Comparison of ENCODE assay signal across 8 mouse cellular contexts in genomic region chr4:62619232-62619964, GRCm38 (mm10). TPM values are rescaled to one million over a fixed set of nuclear protein-coding genes. Genes with fewer than 3 reads are reported as not detected.
A peak's percentile ranks its signal among the peaks of the same experiment; 100 is the strongest.
DNase-seq lines count a peak whose midpoint lies in the region; ATAC-seq lines count a peak whose summit lies in the region.

No protein-coding gene starts in this region.

- H3K4me1 ChIP-seq in brown adipose tissue, adult 24 weeks (ENCODE audit: control insufficient read depth, insufficient read depth, insufficient read length, low read length) = peaks cover 25% of the 10 kb centered on the region
- peaks cover 36% of the 10 kb centered on the region for H3K4me1 ChIP-seq in heart, embryonic 15.5 days (replicated peaks)
- peaks cover 32% of the 10 kb centered on the region for H3K4me1 ChIP-seq in kidney, embryonic 16.5 days (ENCODE audit: insufficient read depth, low read length)

- DNase-seq in adrenal gland, adult (ENCODE audit: inconsistent age in 2 of 2, low spot score in 1 of 2) = peak; percentile 71 to 82
- DNase-seq in adrenal gland, postnatal 4 days (ENCODE audit: low spot score in 2 of 2) = no peak
- peak; percentile 87 for DNase-seq in lung, postnatal 10 days
- DNase-seq in thymus, postnatal 25 days = peak; percentile 41
- DNase-seq in adipocyte (ENCODE audit: low spot score) = no peak

- WGBS in heart, embryonic 15.5 days = 29% methylated on average over 16 of the region's 16 CpGs
- WGBS in kidney, embryonic 16.5 days = 41% methylated on average over 16 of the region's 16 CpGs

- no peaks in the 10 kb centered on the region for H3K36me3 ChIP-seq in heart, embryonic 15.5 days
- no peaks in the 10 kb centered on the region for H3K36me3 ChIP-seq in kidney, embryonic 16.5 days (ENCODE audit: insufficient read depth, low read length)

- H3K27me3 ChIP-seq in heart, embryonic 15.5 days = peaks cover 37% of the 10 kb centered on the region
- H3K27me3 ChIP-seq in kidney, embryonic 16.5 days (ENCODE audit: insufficient read depth, low read length) = no peaks in the 10 kb centered on the region

- peak overlapping the region; percentile 8 for H3K4me2 ChIP-seq in heart, embryonic 15.5 days
- no peak overlapping the region for H3K4me2 ChIP-seq in kidney, embryonic 16.5 days (replicated peaks; ENCODE audit: low read depth, low read length)

- peak; percentile 87 for ATAC-seq in heart, embryonic 15.5 days (replicated peaks; ENCODE audit: insufficient number of reproducible peaks, insufficient read depth, low FRiP score, low read depth)
- ATAC-seq in kidney, embryonic 16.5 days (ENCODE audit: low FRiP score, low TSS enrichment) = peak; percentile 75

- H3K9me3 ChIP-seq in heart, embryonic 15.5 days (replicated peaks) = no peaks in the 10 kb centered on the region
- H3K9me3 ChIP-seq in kidney, embryonic 16.5 days (ENCODE audit: low read length) = no peaks in the 10 kb centered on the region

- peak overlapping the region; percentile 34 for H3K9ac ChIP-seq in heart, embryonic 15.5 days
- H3K9ac ChIP-seq in kidney, embryonic 16.5 days (replicated peaks; ENCODE audit: low read length) = peak overlapping the region; percentile 37; the same call in 1 of the 2 replicates

- peak overlapping the region; percentile 83 for H3K4me3 ChIP-seq in brown adipose tissue, adult 24 weeks (ENCODE audit: insufficient read depth, low read depth, low read length)
- peak overlapping the region; percentile 46 for H3K4me3 ChIP-seq in heart, embryonic 15.5 days
- H3K4me3 ChIP-seq in kidney, embryonic 16.5 days (ENCODE audit: low read length) = peak overlapping the region; percentile 36

- H3K27ac ChIP-seq in brown adipose tissue, adult 24 weeks (replicated peaks; ENCODE audit: low read depth, low read length) = peak overlapping the region; percentile 98
- H3K27ac ChIP-seq in heart, embryonic 15.5 days = peak overlapping the region; percentile 85
- H3K27ac ChIP-seq in kidney, embryonic 16.5 days (ENCODE audit: low read length) = peak overlapping the region; percentile 77

RNA-seq across cellular contexts. Expression of gene Rgs3, which starts 59.8 kb away (rescaled TPM):
- 10 to 100 TPM; 45.4 to 45.5 TPM for total RNA-seq in adrenal gland, postnatal 4 days (2021)
- 49.5 and 102 TPM in 2 replicates for polyA plus RNA-seq in brown adipose tissue, adult 24 weeks (2012; ENCODE audit: insufficient read depth, insufficient read length, missing spikeins)
- 56.9 and 72.2 TPM in 2 replicates for polyA plus RNA-seq in heart, embryonic 15.5 days (2015; fragmentation: Nextera tagmentation; extraction: Ambion mirVana)
- polyA plus RNA-seq in kidney, embryonic 16.5 days (2015; fragmentation: Nextera tagmentation; extraction: Ambion mirVana) = 57.7 and 62.0 TPM in 2 replicates

Comparison
In these comparisons a context has a peak if more than half of its experiments do, and no peak if none do; other contexts are left out.
1. DNase-seq: peak in adrenal gland, adult (2 of 2), lung, postnatal 10 days (single experiment) and thymus, postnatal 25 days (single experiment); none in adrenal gland, postnatal 4 days (0 of 2) and adipocyte (single experiment).
2. Peak in every context shown above with its lines, with median percentiles within 50 percentile points of each other: H3K27ac ChIP-seq and H3K4me3 ChIP-seq.